Mouse (Mus musculus): ENCODE results near the gene Gm42906. TPM values are rescaled to one million over a fixed set of nuclear protein-coding genes. Genes with fewer than 3 reads are reported as not detected.

The Gm42906 gene
- total RNA-seq, 1 experiment: not detected

DNA sequence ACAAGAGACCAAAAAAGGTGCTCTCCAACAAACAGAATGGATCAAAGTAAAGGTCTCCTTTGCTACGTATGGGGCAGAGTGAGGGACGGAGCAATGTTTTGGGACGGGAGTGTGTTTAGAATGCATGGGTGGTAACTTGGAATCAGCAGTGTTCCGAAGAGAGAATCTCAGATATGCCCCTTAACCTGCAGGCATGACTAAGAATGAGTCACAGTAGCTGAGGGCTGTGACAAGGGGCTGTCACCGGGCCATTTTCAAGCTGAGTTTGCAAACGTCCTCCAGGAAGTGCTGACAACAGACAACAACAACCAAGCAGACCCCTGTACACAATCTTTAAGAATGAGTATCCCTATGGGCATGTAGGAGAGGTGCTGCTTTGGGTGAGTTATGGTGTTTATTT, 153.7 kb downstream of the Gm42906 start:
- H3K9me3 ChIP-seq (ENCODE audit: control insufficient read depth, insufficient read depth, low read depth, low read length): no peaks in the 10 kb centered on the region
- no peak overlapping the region for H3K4me3 ChIP-seq (ENCODE audit: insufficient read depth in 1 of 2, low read depth in 1 of 2, low read length in 2 of 2, poor library complexity in 1 of 2, severe bottlenecking in 1 of 2)
- no peak overlapping the region for H3K9ac ChIP-seq (ENCODE audit: insufficient read depth, low read depth, low read length, poor library complexity, severe bottlenecking)
- no peak for TF ChIP-seq HCFC1 (IDR thresholded peaks at IDR 0.05; ENCODE audit: borderline replicate concordance, insufficient read depth, low read length)
- TF ChIP-seq ZC3H11A (IDR thresholded peaks at IDR 0.05; ENCODE audit: borderline replicate concordance, low read depth, low read length): no peak
- TF ChIP-seq CHD2 (IDR thresholded peaks at IDR 0.05; ENCODE audit: low read depth, low read length): no peak
- H3K4me1 ChIP-seq (ENCODE audit: control insufficient read depth in 2 of 2, insufficient read depth in 2 of 2, low read length in 2 of 2, poor library complexity in 1 of 2): no peaks in the 10 kb centered on the region
- no peaks in the 10 kb centered on the region for H3K36me3 ChIP-seq (ENCODE audit: control insufficient read depth, insufficient read depth, low read length, poor library complexity, severe bottlenecking)
- H3K27ac ChIP-seq (ENCODE audit: insufficient read depth, low read depth, low read length, poor library complexity, severe bottlenecking): no peak overlapping the region
- in situ Hi-C loops (cut with MboI; ENCODE audit: low sequenced_read_pairs in 2 of 2, unreplicated experiment in 2 of 2): no loop called here
- DNase-seq (ENCODE audit: low read depth, low spot score): no peak

DNA sequence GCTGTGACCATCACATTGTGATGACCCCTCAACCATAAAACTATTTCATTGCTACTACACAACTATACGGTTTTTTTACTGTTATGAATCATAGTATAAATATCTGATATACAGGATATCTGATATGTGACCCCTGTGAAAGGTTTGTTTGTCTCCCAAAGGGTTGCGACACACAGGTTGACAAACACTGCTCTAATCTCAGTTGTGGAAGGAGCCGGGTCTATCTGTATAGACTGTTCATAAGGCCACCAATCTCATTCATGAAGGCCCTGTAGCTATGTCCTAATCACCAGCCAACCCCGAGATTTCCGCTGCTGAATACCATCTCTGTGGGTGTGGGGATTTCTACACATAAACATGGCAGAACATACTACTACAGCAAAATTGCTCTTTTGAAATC, 157.1 kb downstream of the Gm42906 start:
- TF ChIP-seq ZC3H11A (IDR thresholded peaks at IDR 0.05; ENCODE audit: borderline replicate concordance, low read depth, low read length) (no peak), ZNF384 (IDR thresholded peaks at IDR 0.05; ENCODE audit: low read depth, low read length) (no peak), CHD2 (IDR thresholded peaks at IDR 0.05; ENCODE audit: low read depth, low read length) (no peak), MAFK (IDR thresholded peaks at IDR 0.05; ENCODE audit: insufficient read depth, low read depth, low read length) (no peak), HCFC1 (IDR thresholded peaks at IDR 0.05; ENCODE audit: borderline replicate concordance, insufficient read depth, low read length) (no peak)
- in situ Hi-C loops (cut with MboI; ENCODE audit: low sequenced_read_pairs in 2 of 2, unreplicated experiment in 2 of 2): no loop called here
- Histone ChIP-seq H3K27ac (ENCODE audit: insufficient read depth, low read depth, low read length, poor library complexity, severe bottlenecking) (no peak overlapping the region), H3K9ac (ENCODE audit: insufficient read depth, low read depth, low read length, poor library complexity, severe bottlenecking) (no peak overlapping the region), H3K9me3 (ENCODE audit: control insufficient read depth, insufficient read depth, low read depth, low read length) (no peaks in the 10 kb centered on the region), H3K4me1 (ENCODE audit: control insufficient read depth in 2 of 2, insufficient read depth in 2 of 2, low read length in 2 of 2, poor library complexity in 1 of 2) (no peaks in the 10 kb centered on the region), H3K4me3 (ENCODE audit: insufficient read depth in 1 of 2, low read depth in 1 of 2, low read length in 2 of 2, poor library complexity in 1 of 2, severe bottlenecking in 1 of 2) (no peak overlapping the region), H3K36me3 (ENCODE audit: control insufficient read depth, insufficient read depth, low read length, poor library complexity, severe bottlenecking) (no peaks in the 10 kb centered on the region)
- DNase-seq (ENCODE audit: low read depth, low spot score): no peak

DNA sequence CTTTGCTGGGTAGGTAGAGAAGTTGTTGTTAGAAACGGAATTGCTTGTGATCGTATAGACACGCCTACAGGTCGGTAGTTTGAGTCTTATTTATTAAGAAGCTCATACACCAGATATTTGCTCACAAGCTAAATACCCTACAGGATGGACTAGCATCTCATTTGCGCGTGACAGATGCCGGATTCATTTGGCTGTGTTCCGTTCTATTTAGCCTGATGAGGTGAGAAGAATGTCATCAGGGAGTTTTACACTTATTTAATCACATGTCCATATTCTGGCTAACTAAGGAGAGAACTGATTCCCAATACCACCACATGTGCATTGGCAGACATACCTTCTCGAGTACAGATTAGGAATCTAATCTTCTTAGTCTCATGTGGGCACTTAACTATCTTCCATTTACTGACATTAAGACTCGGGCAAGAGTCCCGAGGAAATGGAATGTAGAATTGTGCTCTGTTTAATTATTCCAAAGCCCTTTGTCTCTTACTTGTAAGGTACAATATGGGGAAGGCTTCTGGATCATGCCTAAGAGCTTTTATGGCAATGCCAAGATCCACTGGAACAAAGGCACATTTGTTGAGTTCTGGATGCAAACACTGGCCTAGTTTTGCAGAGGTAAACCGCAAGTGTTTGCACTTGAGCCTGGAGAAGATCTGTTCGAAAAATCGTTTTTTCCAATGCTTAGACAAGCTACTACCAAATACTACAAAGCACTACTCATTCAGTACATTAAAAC, 160.9 kb downstream of the Gm42906 start:
- H3K27ac ChIP-seq (ENCODE audit: insufficient read depth, low read depth, low read length, poor library complexity, severe bottlenecking): no peak overlapping the region
- in situ Hi-C loops (cut with MboI; ENCODE audit: low sequenced_read_pairs in 2 of 2, unreplicated experiment in 2 of 2): no loop called here
- H3K9me3 ChIP-seq (ENCODE audit: control insufficient read depth, insufficient read depth, low read depth, low read length): no peaks in the 10 kb centered on the region
- no peaks in the 10 kb centered on the region for H3K4me1 ChIP-seq (ENCODE audit: control insufficient read depth in 2 of 2, insufficient read depth in 2 of 2, low read length in 2 of 2, poor library complexity in 1 of 2)
- DNase-seq (ENCODE audit: low read depth, low spot score): no peak
- no peak for TF ChIP-seq HCFC1 (IDR thresholded peaks at IDR 0.05; ENCODE audit: borderline replicate concordance, insufficient read depth, low read length)
- TF ChIP-seq CHD2 (IDR thresholded peaks at IDR 0.05; ENCODE audit: low read depth, low read length): no peak
- no peak overlapping the region for H3K4me3 ChIP-seq (ENCODE audit: insufficient read depth in 1 of 2, low read depth in 1 of 2, low read length in 2 of 2, poor library complexity in 1 of 2, severe bottlenecking in 1 of 2)
- no peak overlapping the region for H3K9ac ChIP-seq (ENCODE audit: insufficient read depth, low read depth, low read length, poor library complexity, severe bottlenecking)
- H3K36me3 ChIP-seq (ENCODE audit: control insufficient read depth, insufficient read depth, low read length, poor library complexity, severe bottlenecking): no peaks in the 10 kb centered on the region

DNA sequence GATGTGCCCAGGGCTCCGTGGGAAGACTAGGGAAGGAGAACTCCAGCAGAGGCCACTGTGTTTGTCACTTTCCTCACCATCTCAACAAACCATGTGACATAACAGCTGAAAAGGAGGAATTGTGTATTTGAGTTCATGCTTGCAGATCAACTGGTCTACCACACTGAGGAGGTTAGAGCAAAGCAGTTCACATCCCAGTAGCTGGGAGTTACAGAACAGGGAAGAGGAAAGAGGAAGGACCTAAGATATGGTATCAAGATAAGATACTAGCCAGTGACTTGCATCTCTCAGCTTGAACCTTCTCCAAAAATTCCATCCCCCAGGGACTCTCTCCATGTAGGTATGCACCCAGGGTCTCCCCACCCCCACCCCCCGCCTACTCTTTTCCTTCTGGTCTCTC, 166.4 kb downstream of the Gm42906 start:
- no peaks in the 10 kb centered on the region for H3K9me3 ChIP-seq (ENCODE audit: control insufficient read depth, insufficient read depth, low read depth, low read length)
- TF ChIP-seq ZNF384 (IDR thresholded peaks at IDR 0.05; ENCODE audit: low read depth, low read length) (no peak), HCFC1 (IDR thresholded peaks at IDR 0.05; ENCODE audit: borderline replicate concordance, insufficient read depth, low read length) (no peak), MAFK (IDR thresholded peaks at IDR 0.05; ENCODE audit: insufficient read depth, low read depth, low read length) (no peak), CHD2 (IDR thresholded peaks at IDR 0.05; ENCODE audit: low read depth, low read length) (no peak), ZC3H11A (IDR thresholded peaks at IDR 0.05; ENCODE audit: borderline replicate concordance, low read depth, low read length) (no peak)
- DNase-seq (ENCODE audit: low read depth, low spot score): no peak
- no peak overlapping the region for H3K4me3 ChIP-seq (ENCODE audit: insufficient read depth in 1 of 2, low read depth in 1 of 2, low read length in 2 of 2, poor library complexity in 1 of 2, severe bottlenecking in 1 of 2)
- in situ Hi-C loops (cut with MboI; ENCODE audit: low sequenced_read_pairs in 2 of 2, unreplicated experiment in 2 of 2): no loop called here
- no peak overlapping the region for H3K27ac ChIP-seq (ENCODE audit: insufficient read depth, low read depth, low read length, poor library complexity, severe bottlenecking)
- no peaks in the 10 kb centered on the region for H3K36me3 ChIP-seq (ENCODE audit: control insufficient read depth, insufficient read depth, low read length, poor library complexity, severe bottlenecking)
- no peaks in the 10 kb centered on the region for H3K4me1 ChIP-seq (ENCODE audit: control insufficient read depth in 2 of 2, insufficient read depth in 2 of 2, low read length in 2 of 2, poor library complexity in 1 of 2)
- no peak overlapping the region for H3K9ac ChIP-seq (ENCODE audit: insufficient read depth, low read depth, low read length, poor library complexity, severe bottlenecking)

DNA sequence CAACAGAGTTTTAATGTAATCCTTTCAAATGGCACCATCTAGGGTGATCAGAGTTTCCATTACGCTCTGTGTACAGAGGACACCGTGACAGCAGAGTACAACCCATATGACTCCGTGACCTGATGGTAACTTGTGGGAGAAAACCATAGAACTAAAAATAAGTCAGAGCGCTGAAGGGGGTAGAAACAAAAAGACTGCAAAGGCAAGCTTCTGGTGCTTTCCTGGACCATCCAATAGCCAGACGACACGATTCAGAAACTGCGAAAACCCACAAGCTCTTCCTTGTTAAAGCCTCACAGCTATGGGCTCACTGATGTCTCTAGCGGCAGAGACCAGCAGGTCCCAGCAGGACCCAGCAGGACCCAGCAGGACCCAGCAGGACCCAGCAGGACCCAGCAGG, 175.8 kb downstream of the Gm42906 start:
- no peaks in the 10 kb centered on the region for H3K4me1 ChIP-seq (ENCODE audit: control insufficient read depth in 2 of 2, insufficient read depth in 2 of 2, low read length in 2 of 2, poor library complexity in 1 of 2)
- H3K9me3 ChIP-seq (ENCODE audit: control insufficient read depth, insufficient read depth, low read depth, low read length): no peaks in the 10 kb centered on the region
- in situ Hi-C loops (cut with MboI; ENCODE audit: low sequenced_read_pairs in 2 of 2, unreplicated experiment in 2 of 2): no loop called here
- no peak for TF ChIP-seq CHD2 (IDR thresholded peaks at IDR 0.05; ENCODE audit: low read depth, low read length)
- no peak for DNase-seq (ENCODE audit: low read depth, low spot score)
- no peak overlapping the region for H3K4me3 ChIP-seq (ENCODE audit: insufficient read depth in 1 of 2, low read depth in 1 of 2, low read length in 2 of 2, poor library complexity in 1 of 2, severe bottlenecking in 1 of 2)
- no peak overlapping the region for H3K27ac ChIP-seq (ENCODE audit: insufficient read depth, low read depth, low read length, poor library complexity, severe bottlenecking)
- no peak overlapping the region for H3K9ac ChIP-seq (ENCODE audit: insufficient read depth, low read depth, low read length, poor library complexity, severe bottlenecking)
- no peaks in the 10 kb centered on the region for H3K36me3 ChIP-seq (ENCODE audit: control insufficient read depth, insufficient read depth, low read length, poor library complexity, severe bottlenecking)

All from ES-E14 (cell line).